ENCODE assay signal across 20 mouse cellular contexts in the genomic region with DNA sequence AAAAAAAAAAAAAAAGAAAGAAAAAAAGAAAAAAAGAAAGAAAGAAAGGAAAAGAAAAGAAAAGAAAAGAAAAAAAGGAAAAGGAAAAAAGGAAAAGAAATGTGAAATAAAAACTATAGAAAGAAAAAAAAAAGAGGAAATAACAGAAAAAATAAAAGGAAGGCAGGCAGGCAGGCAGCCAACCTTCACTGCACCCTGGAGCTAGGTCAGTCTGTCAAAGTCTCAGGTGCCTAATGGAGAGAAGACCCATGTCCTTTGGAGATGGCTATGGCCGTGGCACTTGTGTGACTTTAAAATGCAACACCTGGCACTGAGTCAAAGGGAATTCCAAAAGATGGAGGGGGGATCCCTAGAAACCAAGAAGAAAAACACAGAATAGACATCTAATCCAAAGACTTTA. TPM values are rescaled to one million over a fixed set of nuclear protein-coding genes. Genes with fewer than 3 reads are reported as not detected.
"Had no signal": no experiment of that assay in that cellular context is flagged by ENCODE, and none has a peak within 500 bp of the region (broad histone marks: within the 10 kb centered on the region; RNA-seq: fewer than 3 reads in every experiment).

No protein-coding gene starts in this region.

- H3K36me3 ChIP-seq: lung, embryonic 15.5 days; midbrain, embryonic 13.5 days; midbrain, embryonic 15.5 days; neural tube, embryonic 12.5 days; stomach, embryonic 15.5 days had no signal

- H3K4me1 ChIP-seq: midbrain, embryonic 13.5 days; midbrain, embryonic 15.5 days; neural tube, embryonic 12.5 days; stomach, embryonic 15.5 days had no signal

- DNase-seq: lung, adult 2 months; lung, postnatal 14 days; lung, postnatal 36 days; right cerebral cortex, postnatal 14 days; thymus, postnatal 14 days; thymus, postnatal 36 days had no signal

- H3K27ac ChIP-seq: lung, embryonic 15.5 days; macrophage; midbrain, embryonic 13.5 days; midbrain, embryonic 15.5 days; neural tube, embryonic 12.5 days; stomach, embryonic 15.5 days; stomach, postnatal 0 days had no signal

- ATAC-seq: lung, postnatal 0 days; midbrain, embryonic 13.5 days; midbrain, embryonic 15.5 days had no signal

- H3K4me3 ChIP-seq: lung, embryonic 15.5 days; megakaryocyte, embryonic 14.5 days; midbrain, embryonic 13.5 days; midbrain, embryonic 15.5 days; neural tube, embryonic 12.5 days; stomach, embryonic 15.5 days had no signal

- H3K9ac ChIP-seq: lung, embryonic 15.5 days; midbrain, embryonic 13.5 days; midbrain, embryonic 15.5 days; neural tube, embryonic 12.5 days; stomach, embryonic 15.5 days had no signal

- H3K9me3 ChIP-seq: lung, embryonic 15.5 days; midbrain, embryonic 13.5 days; midbrain, embryonic 15.5 days; neural tube, embryonic 12.5 days; stomach, embryonic 15.5 days had no signal

- H3K27me3 ChIP-seq: lung, embryonic 15.5 days; megakaryocyte, embryonic 14.5 days; midbrain, embryonic 13.5 days; midbrain, embryonic 15.5 days; neural tube, embryonic 12.5 days; stomach, embryonic 15.5 days had no signal

RNA-seq across cellular contexts. Expression of a gene that starts 12.6 kb away (rescaled TPM):
- total RNA-seq: midbrain, postnatal 0 days; monocyte, adult 5-6 weeks had no signal
- polyA plus RNA-seq: macrophage; neural tube, embryonic 14.5 days had no signal

RNA-seq across cellular contexts. Expression of a gene that starts 33.2 kb away (rescaled TPM):
- total RNA-seq: megakaryocyte progenitor cell, adult 5-6 weeks; monocyte, adult 5-6 weeks; neutrophil, adult 5-6 weeks had no signal
- polyA plus RNA-seq: lung, postnatal 0 days; macrophage had no signal
